Mouse (Mus musculus) liver, embryonic 15.5 days (tissue): Measurements from ENCODE around the gene Actb. TPM values are rescaled to one million over a fixed set of nuclear protein-coding genes. Genes with fewer than 3 reads are reported as not detected.

ENCODE experiments used
- ATAC-seq: fragments of 200-750 bp; cut with Nextera tagmentation; 2 replicates; pipeline ENCODE4 v1.8.0; 2017; ENCODE audit warnings: moderate number of reproducible peaks, mild to moderate bottlenecking, moderate library complexity; ENCODE audit not compliant: insufficient read depth
- H3K27ac ChIP-seq: fragments of 300-500 bp; sonication (generic); replicated peaks from 2 replicates; pipeline ENCODE4 v1.5.1; 2015; ENCODE audit warnings: mild to moderate bottlenecking, inconsistent platforms
- H3K27me3 ChIP-seq: fragments of 300-500 bp; sonication (generic); 2 replicates; pipeline ENCODE4 v1.6.1; 2015; ENCODE audit warnings: mild to moderate bottlenecking, inconsistent platforms
- H3K36me3 ChIP-seq: fragments of 300-500 bp; sonication (generic); replicated peaks from 2 replicates; pipeline ENCODE4 v1.6.1; 2015; ENCODE audit warnings: moderate library complexity, mild to moderate bottlenecking, inconsistent platforms
- H3K4me1 ChIP-seq: fragments of 300-500 bp; sonication (generic); replicated peaks from 2 replicates; pipeline ENCODE4 v1.6.1; 2015; ENCODE audit warnings: inconsistent platforms
- H3K4me2 ChIP-seq: fragments of 300-500 bp; sonication (generic); 2 replicates; pipeline ENCODE4 v1.6.1; 2015; ENCODE audit warnings: moderate library complexity, mild to moderate bottlenecking, inconsistent platforms
- H3K4me3 ChIP-seq: fragments of 300-500 bp; sonication (generic); replicated peaks from 2 replicates; pipeline ENCODE4 v1.5.1; 2015; ENCODE audit warnings: mild to moderate bottlenecking, inconsistent platforms
- H3K9ac ChIP-seq: fragments of 300-500 bp; sonication (generic); 2 replicates; pipeline ENCODE4 v1.6.1; 2015; ENCODE audit warnings: moderate library complexity, mild to moderate bottlenecking, inconsistent platforms
- H3K9me3 ChIP-seq: fragments of 300-500 bp; sonication (generic); replicated peaks from 2 replicates; pipeline ENCODE4 v1.6.1; 2016; ENCODE audit warnings: inconsistent platforms
- WGBS: fragments of 180-500 bp; shearing (Covaris S2); methylation state at CpG from one replicate; pipeline ENCODE4 v1.1.7; 2015; ENCODE audit warnings: mixed read lengths; ENCODE audit not compliant: insufficient replicate concordance; 5-methylcytosine and 5-hydroxymethylcytosine counted together
- polyA plus RNA-seq: library from polyadenylated mRNA; unstranded; fragments of >200 nt; fragmentation: Nextera tagmentation; extraction: Ambion mirVana; gene quantifications from 2 replicates; pipeline ENCODE4 v1.2.1, GENCODE M21; 2015

Actb gene
- polyA plus RNA-seq, 1 experiment from 2014 or later: 6,728 TPM

DNA sequence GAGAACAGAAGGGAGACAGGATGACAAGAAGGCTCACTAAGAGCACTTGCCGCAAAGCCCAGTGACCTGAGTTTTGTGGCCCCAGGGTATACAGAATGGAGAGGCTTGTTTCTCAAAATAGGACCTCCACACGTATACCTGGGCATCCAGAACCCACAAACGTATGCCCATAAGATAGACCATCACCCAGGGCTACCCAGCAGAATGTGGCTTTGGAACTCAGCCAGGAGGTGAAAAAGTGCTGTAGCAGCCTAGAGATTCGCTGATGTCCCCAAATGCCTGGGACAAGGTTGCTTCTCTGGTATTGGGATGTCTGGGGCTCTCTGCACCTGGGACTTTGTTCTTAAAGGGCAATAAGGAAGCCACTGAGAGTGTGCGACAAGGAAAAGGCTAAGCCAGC, 15.7 kb upstream of the Actb start:
- Histone ChIP-seq H3K36me3 (no peaks in the 10 kb centered on the region), H3K27ac (peak overlapping the region; percentile 100), H3K9ac (0 out of 2 replicates have a peak overlapping the region, but pooled peaks have one; percentile 64), H3K4me1 (peaks cover 80% of the 10 kb centered on the region), H3K27me3 (no peaks in the 10 kb centered on the region), H3K9me3 (no peaks in the 10 kb centered on the region), H3K4me3 (no peak overlapping the region), H3K4me2 (peak overlapping the region; percentile 74; the same call in 1 of the 2 replicates)
- WGBS: 71% methylated on average over 5 of the region's 5 CpGs
- no peak for ATAC-seq

GRCm38 (mm10) chr5:142921074-142921459, 14.5 kb upstream of the Actb start:
- 19% methylated on average over 6 of the region's 6 CpGs for WGBS
- H3K9me3 ChIP-seq: no peaks in the 10 kb centered on the region
- H3K4me2 ChIP-seq: peak overlapping the region; percentile 74
- peak overlapping the region; percentile 100 for H3K27ac ChIP-seq
- peaks cover 68% of the 10 kb centered on the region for H3K4me1 ChIP-seq
- peak overlapping the region; percentile 41 for H3K4me3 ChIP-seq
- H3K27me3 ChIP-seq: no peaks in the 10 kb centered on the region
- no peaks in the 10 kb centered on the region for H3K36me3 ChIP-seq
- peak; percentile 13 for ATAC-seq
- H3K9ac ChIP-seq: peak overlapping the region; percentile 64

- peaks cover 63% of the 10 kb centered on the region for H3K4me1 ChIP-seq
- peak overlapping the region; percentile 41 for H3K4me3 ChIP-seq
- peak; percentile 100 for ATAC-seq
- no peaks in the 10 kb centered on the region for H3K27me3 ChIP-seq
- H3K36me3 ChIP-seq: no peaks in the 10 kb centered on the region
- no peaks in the 10 kb centered on the region for H3K9me3 ChIP-seq
- peak overlapping the region; percentile 100 for H3K27ac ChIP-seq
- peak overlapping the region; percentile 64 for H3K9ac ChIP-seq
- 9% methylated on average over 8 of the region's 8 CpGs for WGBS
- H3K4me2 ChIP-seq: peak overlapping the region; percentile 74
These were observed 13.9 kb upstream of the Actb start for GRCm38 (mm10) chr5:142920311-142921073.

DNA sequence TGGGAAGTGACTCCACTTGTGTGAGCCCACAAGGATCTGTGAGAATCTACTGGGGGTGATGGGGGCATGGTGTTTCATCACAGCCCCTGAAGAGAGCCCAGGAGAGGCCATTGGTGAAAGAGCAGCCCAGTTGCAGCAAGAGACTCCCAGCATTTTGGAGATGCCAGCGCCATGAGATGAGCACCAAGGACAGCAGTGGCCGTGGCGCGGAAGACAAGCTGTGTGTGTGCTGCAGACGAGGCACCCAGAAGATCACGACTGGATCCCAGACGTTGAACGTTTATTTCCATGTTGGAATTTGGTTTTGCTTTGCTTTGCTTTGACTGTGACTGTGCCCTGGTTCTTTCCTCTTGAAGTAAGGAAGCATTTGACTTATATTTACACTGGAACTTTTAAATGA, 10.8 kb upstream of the Actb start:
- H3K4me2 ChIP-seq: no peak overlapping the region
- H3K4me1 ChIP-seq: peaks cover 55% of the 10 kb centered on the region
- ATAC-seq: no peak
- 85% methylated on average over 8 of the region's 8 CpGs for WGBS
- no peaks in the 10 kb centered on the region for H3K36me3 ChIP-seq
- no peak overlapping the region for H3K27ac ChIP-seq
- no peaks in the 10 kb centered on the region for H3K9me3 ChIP-seq
- H3K4me3 ChIP-seq: no peak overlapping the region
- no peak overlapping the region for H3K9ac ChIP-seq
- H3K27me3 ChIP-seq: no peaks in the 10 kb centered on the region

GRCm38 (mm10) chr5:142916593-142916992, 10.0 kb upstream of the Actb start:
- ATAC-seq: no peak
- Histone ChIP-seq H3K9me3 (no peaks in the 10 kb centered on the region), H3K27me3 (no peaks in the 10 kb centered on the region), H3K9ac (no peak overlapping the region), H3K36me3 (no peaks in the 10 kb centered on the region), H3K4me3 (no peak overlapping the region), H3K4me2 (no peak overlapping the region), H3K4me1 (peaks cover 55% of the 10 kb centered on the region), H3K27ac (no peak overlapping the region)
- WGBS: 70% methylated on average over 7 of the region's 7 CpGs

DNA sequence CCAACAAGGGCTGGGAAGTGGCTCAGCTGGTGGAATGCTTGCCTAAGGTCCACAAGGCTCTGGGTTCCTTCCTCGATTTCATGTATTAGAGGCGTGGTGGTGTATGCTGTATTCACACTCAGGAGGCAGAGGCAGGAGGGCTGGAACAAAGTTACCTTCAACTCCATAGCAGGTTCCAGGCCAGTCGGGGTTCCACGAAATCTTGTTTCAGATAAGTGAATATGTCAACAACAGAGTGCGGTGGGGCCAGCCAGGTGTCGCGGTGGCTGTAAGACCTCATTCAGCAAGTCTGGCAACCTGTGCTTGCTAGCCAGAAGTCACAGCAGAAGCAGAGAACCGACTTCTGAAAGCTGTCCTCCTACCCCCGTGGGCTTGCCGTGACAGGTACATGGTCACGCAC, 8.7 kb upstream of the Actb start:
- Histone ChIP-seq H3K4me3 (no peak overlapping the region), H3K27ac (0 out of 2 replicates have a peak overlapping the region, but pooled peaks have one; percentile 7), H3K4me1 (peaks cover 55% of the 10 kb centered on the region), H3K36me3 (no peaks in the 10 kb centered on the region), H3K9ac (no peak overlapping the region), H3K9me3 (no peaks in the 10 kb centered on the region), H3K4me2 (no peak overlapping the region), H3K27me3 (no peaks in the 10 kb centered on the region)
- ATAC-seq: no peak
- WGBS: 66% methylated on average over 11 of the region's 11 CpGs

DNA sequence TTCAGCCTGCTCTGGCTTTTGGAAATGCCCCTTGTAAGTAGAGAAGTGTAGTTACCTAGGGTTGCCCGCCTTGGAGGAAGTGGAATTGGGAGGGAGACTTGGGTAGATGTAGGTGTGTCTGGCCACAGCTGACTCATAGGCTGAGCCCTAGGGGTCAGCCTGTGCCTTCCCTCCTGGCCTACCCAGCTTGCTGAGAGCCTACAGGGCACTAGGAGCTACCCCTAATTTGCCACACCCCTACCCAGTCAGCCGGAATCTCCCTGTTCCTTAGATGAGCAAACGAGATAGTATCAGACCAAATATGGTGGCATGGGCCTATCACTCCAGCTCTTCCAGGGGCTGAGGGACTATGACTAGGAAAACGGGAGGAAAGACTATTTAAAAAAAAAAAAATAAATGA, 6.2 kb upstream of the Actb start:
- no peak for ATAC-seq
- WGBS: 42% methylated on average over 4 of the region's 4 CpGs
- H3K9ac ChIP-seq: no peak overlapping the region
- H3K4me2 ChIP-seq: no peak overlapping the region
- no peak overlapping the region for H3K4me3 ChIP-seq
- H3K36me3 ChIP-seq: no peaks in the 10 kb centered on the region
- no peaks in the 10 kb centered on the region for H3K9me3 ChIP-seq
- H3K4me1 ChIP-seq: peaks cover 67% of the 10 kb centered on the region
- no peaks in the 10 kb centered on the region for H3K27me3 ChIP-seq
- H3K27ac ChIP-seq: peak overlapping the region; percentile 68

GRCm38 (mm10) chr5:142912320-142912719, 5.8 kb upstream of the Actb start:
- Histone ChIP-seq H3K9ac (no peak overlapping the region), H3K9me3 (no peaks in the 10 kb centered on the region), H3K27me3 (no peaks in the 10 kb centered on the region), H3K4me2 (no peak overlapping the region), H3K4me3 (no peak overlapping the region), H3K4me1 (peaks cover 71% of the 10 kb centered on the region), H3K36me3 (no peaks in the 10 kb centered on the region), H3K27ac (peak overlapping the region; percentile 68)
- ATAC-seq: peak; percentile 30
- 64% methylated on average over 3 of the region's 3 CpGs for WGBS

- H3K4me3 ChIP-seq: no peak overlapping the region
- H3K27ac ChIP-seq: peak overlapping the region; percentile 68
- 76% methylated on average over 2 of the region's 2 CpGs for WGBS
- no peak overlapping the region for H3K4me2 ChIP-seq
- H3K27me3 ChIP-seq: no peaks in the 10 kb centered on the region
- H3K9ac ChIP-seq: no peak overlapping the region
- no peaks in the 10 kb centered on the region for H3K9me3 ChIP-seq
- ATAC-seq: no peak
- H3K4me1 ChIP-seq: peaks cover 77% of the 10 kb centered on the region
- H3K36me3 ChIP-seq: no peaks in the 10 kb centered on the region
These were observed 5.1 kb upstream of the Actb start for GRCm38 (mm10) chr5:142911629-142912028.

DNA sequence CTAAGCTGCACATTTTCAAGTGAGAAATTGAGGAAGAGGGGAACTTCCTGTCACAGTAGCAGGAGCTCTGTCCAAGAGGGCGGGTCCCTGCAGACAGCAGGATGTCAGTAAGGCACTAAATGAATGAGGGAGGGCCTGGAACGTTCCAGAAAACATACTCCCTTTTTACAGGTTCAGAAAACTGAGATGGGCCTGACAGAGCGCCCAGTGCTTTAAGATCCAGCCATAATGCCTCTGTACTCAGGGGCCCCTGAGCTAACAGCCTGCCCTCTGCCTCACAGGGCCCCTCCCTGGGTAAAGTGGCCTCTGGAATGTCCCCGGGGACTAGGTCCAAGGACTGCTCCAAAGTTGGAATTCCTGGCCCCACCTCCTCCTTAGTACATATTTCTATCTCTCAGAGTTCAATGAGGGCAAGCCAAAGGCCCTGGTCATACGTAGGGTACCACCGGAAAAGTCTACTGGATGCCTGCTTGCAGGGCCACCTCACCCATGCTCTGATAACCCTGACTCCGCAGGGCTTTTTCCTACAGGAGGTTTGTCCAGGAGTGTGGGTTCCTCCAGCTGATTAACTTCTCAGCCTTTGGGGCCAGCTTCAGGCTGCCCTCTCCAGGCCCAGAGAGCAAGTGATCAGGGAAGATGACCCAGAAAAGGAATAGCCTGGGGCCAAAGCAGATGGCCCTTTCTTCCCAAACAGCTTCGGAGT, 3.2 kb upstream of the Actb start:
- no peaks in the 10 kb centered on the region for H3K27me3 ChIP-seq
- peaks cover 8% of the 10 kb centered on the region for H3K36me3 ChIP-seq
- peak overlapping the region; percentile 98 for H3K27ac ChIP-seq
- peak overlapping the region; percentile 39; the same call in 1 of the 2 replicates for H3K9ac ChIP-seq
- H3K9me3 ChIP-seq: no peaks in the 10 kb centered on the region
- peak overlapping the region; percentile 91 for H3K4me2 ChIP-seq
- ATAC-seq: no peak
- WGBS: 27% methylated on average over 8 of the region's 8 CpGs
- peaks cover 74% of the 10 kb centered on the region for H3K4me1 ChIP-seq
- H3K4me3 ChIP-seq: no peak overlapping the region; the same call in 1 of the 2 replicates

GRCm38 (mm10) chr5:142908941-142909575, 2.5 kb upstream of the Actb start:
- peak overlapping the region; percentile 91 for H3K4me2 ChIP-seq
- H3K27ac ChIP-seq: peak overlapping the region; percentile 98
- peaks cover 15% of the 10 kb centered on the region for H3K36me3 ChIP-seq
- ATAC-seq: no peak
- no peaks in the 10 kb centered on the region for H3K27me3 ChIP-seq
- H3K9me3 ChIP-seq: no peaks in the 10 kb centered on the region
- peak overlapping the region; percentile 39; the same call in 1 of the 2 replicates for H3K9ac ChIP-seq
- peaks cover 80% of the 10 kb centered on the region for H3K4me1 ChIP-seq
- H3K4me3 ChIP-seq: no peak overlapping the region; the same call in 1 of the 2 replicates
- WGBS: 16% methylated on average over 5 of the region's 5 CpGs
